Mouse (Mus musculus) cerebellum, adult 2 months (tissue): ENCODE data around the gene Pik3r6.

Experiments used
- CTCF ChIP-seq: fragments of 200-500 bp; IDR thresholded peaks from 2 replicates; pipeline ENCODE4 v1.5.1; 2011; ENCODE audit warnings: low read depth, mild to moderate bottlenecking, control low read depth, low read length, moderate library complexity, borderline replicate concordance; ENCODE audit not compliant: insufficient read depth
- POLR2A ChIP-seq: fragments of 200-500 bp; IDR thresholded peaks from 2 replicates; pipeline ENCODE4 v1.6.1; 2011; ENCODE audit warnings: low read length, control low read depth, borderline replicate concordance; ENCODE audit not compliant: insufficient read depth

- no peak for TF ChIP-seq POLR2A
- no peak for TF ChIP-seq CTCF
Observed at GRCm38 (mm10) chr11:68513969-68514368, 11.2 kb downstream of the Pik3r6 start.
